Mouse (Mus musculus) left cerebral cortex, postnatal 36 days (tissue): ENCODE data around the gene Llcfc1. TPM values are rescaled to one million over a fixed set of nuclear protein-coding genes. Genes with fewer than 3 reads are reported as not detected.

Source experiments
- DNase-seq, 2 experiments: peaks; one replicate each; pipeline ENCODE4 v3.0.0; 2021 to 2022; ENCODE audit warnings: low spot score in 2 of 2, mixed read lengths in 1 of 2
- intact Hi-C: fragments of 180-260 bp; cut with DNase I; formaldehyde crosslinking; loops from one replicate; pipeline ENCODE4 v1.15.1; 2025
- total RNA-seq, 2 experiments: library from RNA; stranded (reverse); gene quantifications; 2 replicates each; pipeline ENCODE4 v1.2.3; 2021

Gene Llcfc1
- total RNA-seq, 2 experiments from 2014 or later, result not detected

GRCm38 (mm10) chr6:41694407-41694806 is 10.2 kb downstream of the Llcfc1 start:
- DNase-seq, result no peak
- intact Hi-C loops, result no loop called here

- DNase-seq, result no peak
- intact Hi-C loops, result no loop called here
Observed at GRCm38 (mm10) chr6:41701245-41701644, 17.0 kb downstream of the Llcfc1 start.

DNA sequence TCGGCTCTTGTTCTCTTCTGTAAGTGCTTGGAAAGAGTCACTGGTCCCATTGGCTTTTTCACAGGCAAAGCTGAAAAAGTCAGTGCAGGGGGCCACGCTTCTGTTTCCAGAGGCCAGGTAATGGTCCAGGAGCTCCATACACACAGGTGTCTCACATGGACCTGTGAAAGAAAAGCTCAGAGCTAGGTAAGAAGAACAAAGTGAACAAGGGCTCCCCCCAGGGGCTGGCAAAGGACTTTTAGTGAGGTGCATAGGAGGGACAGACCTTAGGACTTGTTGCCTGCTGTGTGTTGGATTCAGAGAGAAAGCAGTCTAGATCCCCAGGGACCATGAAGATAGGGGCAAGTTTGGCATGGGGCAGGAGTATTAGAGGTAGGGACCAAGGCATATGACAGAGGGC is 18.7 kb downstream of the Llcfc1 start:
- intact Hi-C loops, result no loop called here

GRCm38 (mm10) chr6:41704123-41704522 is 19.9 kb downstream of the Llcfc1 start, which contains the start of gene Kel:
Kel (minus strand) TSS chr6:41704339.
- intact Hi-C loops, result no loop called here
- no peak for DNase-seq

More for the DNA sequence above, 18.7 kb downstream of the Llcfc1 start:
- no peak for DNase-seq

DNA sequence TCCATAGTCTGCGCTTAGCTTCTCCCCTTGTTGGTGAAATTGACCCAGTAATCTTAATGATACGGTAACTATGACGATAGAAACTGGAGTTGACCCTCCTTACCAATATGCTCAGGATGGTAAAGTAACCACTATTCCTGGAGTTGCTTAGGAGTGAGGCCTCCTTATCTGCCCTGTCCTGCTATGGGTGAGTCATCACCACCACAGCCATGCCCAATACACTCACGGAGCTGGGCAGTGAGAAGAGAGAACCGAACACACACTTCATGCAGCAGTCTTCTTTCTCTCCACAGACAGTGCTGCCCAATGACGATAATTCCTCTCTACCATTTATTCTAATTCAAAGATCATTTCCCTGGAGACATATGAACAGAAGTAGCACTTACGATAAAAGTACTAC is 22.0 kb downstream of the Llcfc1 start:
- DNase-seq, result no peak
- intact Hi-C loops, result no loop called here

- intact Hi-C loops, result no loop called here
- no peak for DNase-seq
Observed at GRCm38 (mm10) chr6:41710281-41710680, 26.1 kb downstream of the Llcfc1 start.

- intact Hi-C loops, result no loop called here
- no peak for DNase-seq
Observed at GRCm38 (mm10) chr6:41721430-41721829, 37.2 kb downstream of the Llcfc1 start.

DNA sequence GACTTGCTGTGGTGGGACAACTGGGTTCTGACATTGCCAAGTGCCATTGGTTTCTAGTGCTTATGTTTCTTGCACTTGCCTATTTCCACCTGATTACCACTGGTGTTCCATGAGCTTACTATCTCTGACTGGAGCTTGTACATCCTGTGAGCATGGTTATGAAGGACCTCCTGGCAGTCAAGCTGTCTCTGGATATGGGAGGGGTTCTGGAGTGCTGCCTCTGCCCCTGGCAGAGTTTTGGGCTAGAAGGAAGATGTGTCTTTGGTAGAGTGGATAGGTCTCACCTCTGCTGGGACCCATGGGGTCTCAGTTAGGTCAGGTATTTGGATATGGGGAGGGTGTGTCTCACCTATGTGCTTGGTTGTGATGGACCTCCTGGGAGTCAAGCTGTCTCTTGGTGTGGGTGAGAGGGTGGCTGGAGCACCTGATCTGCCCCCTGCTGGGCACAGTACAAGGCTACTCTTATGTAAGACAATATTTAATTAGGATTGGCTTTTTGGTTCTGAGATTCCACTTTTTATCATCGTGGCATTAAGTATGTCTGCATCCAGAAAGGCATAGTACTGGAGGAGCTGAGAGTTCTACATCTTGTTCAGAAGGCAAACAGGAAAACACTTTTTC is 43.9 kb downstream of the Llcfc1 start:
- intact Hi-C loops, result no loop called here
- no peak for DNase-seq

DNA sequence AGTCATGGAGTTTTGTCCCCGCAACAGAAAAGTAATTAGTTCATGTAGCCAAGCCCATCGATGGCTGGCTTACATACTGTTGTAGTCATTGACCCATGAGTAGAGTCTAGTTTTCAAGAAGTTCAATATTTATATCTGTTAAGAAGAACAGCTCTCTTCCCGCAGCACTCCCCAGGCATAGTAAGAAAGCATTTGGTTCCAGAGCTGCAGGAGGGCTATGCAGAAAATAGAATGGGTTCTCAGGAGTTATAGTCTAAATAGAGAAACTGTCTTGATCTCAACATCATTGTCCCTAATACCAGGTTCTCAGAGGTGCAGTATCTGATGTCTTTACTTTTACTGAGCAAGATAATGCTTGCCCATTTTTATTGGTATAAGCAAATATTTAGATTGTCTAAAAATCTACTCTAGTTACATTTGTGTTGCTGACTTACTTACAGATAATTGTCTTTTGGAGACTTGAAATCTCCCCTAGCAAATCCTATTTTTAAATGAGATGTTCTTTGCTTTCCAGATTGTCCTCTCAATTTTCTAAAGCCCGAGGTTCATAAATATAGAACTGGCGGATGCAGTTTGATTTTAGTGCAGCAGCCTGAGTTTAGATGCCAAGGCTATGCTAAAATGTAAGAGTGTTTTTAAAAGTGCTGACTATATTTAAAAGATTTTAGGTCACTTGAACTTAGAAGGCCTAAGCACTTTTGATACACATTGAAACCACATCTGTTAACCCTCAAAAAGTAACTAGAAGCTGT is 50.7 kb downstream of the Llcfc1 start:
- no peak for DNase-seq
- intact Hi-C loops, result no loop called here

Other genes starting within 250 kb of the Llcfc1 start
- 1 to 10 TPM in 1 of 2 experiments, under 1 TPM in 1; 0.48 to 1.6 TPM for gene Gm10334, start 238.3 kb upstream of the Llcfc1 start, total RNA-seq
- not detected for gene Prss1, start 225.5 kb upstream of the Llcfc1 start, total RNA-seq
- not detected for gene Prss2, start 162.6 kb upstream of the Llcfc1 start, total RNA-seq
- 100 to 1,000 TPM; 106 to 156 TPM for gene Ephb6, start 78.9 kb upstream of the Llcfc1 start, total RNA-seq
- gene Trpv6, start 48.0 kb upstream of the Llcfc1 start, total RNA-seq, result 1 to 10 TPM; 1.9 to 3.2 TPM
- gene Trpv5, start 3.7 kb upstream of the Llcfc1 start, total RNA-seq, result not detected
- not detected for gene Kel, start 19.9 kb downstream of the Llcfc1 start, total RNA-seq
- gene Olfr459, start 90.7 kb downstream of the Llcfc1 start, total RNA-seq, result not detected
- gene Pip, start 163.1 kb downstream of the Llcfc1 start, total RNA-seq, result not detected
- gene Sval2, start 168.6 kb downstream of the Llcfc1 start, total RNA-seq, result not detected